Mouse (Mus musculus): ENCODE measurements around the gene Scn4a.

Gene Scn4a

DNA sequence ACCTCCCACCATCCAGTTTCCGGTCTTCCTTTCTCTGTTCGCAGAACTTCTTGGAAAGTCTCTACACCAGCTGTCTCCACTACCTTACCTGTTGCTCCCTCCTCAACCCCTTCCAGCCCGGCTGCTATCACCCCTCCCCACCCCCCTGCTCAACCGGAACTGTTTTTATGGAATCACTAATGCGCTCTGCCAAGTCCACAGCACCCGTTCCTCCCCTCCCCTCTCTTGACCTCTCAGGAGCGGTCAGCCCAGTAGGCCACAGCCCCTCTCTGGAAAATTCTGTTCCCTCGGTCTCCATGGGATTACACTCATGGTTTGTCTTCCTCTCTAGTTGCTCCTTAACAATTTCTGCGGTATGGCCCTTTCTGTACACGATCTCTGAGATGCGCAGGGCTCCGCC lies at the start of gene Scn4a:
Gene Scn4a, minus strand, starts transcription at position 101 of the 400 bp plus-strand sequence.
- in situ Hi-C loops (cut with MboI; ENCODE audit: unreplicated experiment in 2 of 2): no loop called here

DNA sequence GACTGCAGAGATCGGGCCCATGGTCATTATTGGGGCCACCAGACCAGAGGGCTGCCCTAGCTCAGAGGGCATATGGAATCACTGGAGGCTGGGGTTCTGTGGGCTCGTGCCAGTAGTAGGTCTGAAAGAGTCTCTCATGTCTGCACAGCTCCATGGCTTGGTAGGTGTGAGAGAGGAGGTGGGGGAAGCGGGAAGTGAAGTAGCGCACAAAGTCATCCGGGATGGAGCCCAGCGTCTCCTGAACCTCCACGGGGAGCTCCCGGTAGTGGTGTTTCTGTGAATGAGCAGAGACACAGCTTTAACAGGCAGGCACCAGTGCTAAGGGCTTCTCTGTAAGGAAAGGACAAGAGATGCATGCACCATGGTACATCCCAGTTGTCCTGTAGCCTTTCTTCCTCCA lies 45.4 kb upstream of the Scn4a start:
- in situ Hi-C loops (cut with MboI; ENCODE audit: unreplicated experiment in 2 of 2): loop anchor here (5.0 to 25.0 kb wide), 6 partner anchors 234 to 1061 kb away; partner anchors contain the start of genes Ace3 (in 1 of the 2), Gm10840 (in 1 of the 2) and Limd2 (in 1 of the 2)

DNA sequence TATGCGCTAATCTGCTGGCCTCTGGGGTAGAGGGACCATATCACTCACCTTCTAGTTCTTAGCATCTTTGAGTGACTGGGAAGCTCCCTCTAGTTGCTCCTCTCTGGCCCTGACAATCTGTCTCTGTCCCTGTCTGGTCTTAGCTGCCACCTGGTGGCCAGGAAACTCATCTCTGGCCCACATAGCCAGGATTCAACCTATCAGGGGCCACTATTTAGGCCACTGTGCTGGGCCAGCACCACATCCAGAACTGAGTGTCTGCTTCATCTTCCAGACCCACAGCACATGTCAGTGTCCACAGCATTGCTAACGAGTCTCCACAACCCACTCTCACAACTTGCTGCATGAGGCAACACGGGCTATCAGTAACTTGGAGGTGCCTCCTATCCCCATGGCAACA lies 44.6 kb upstream of the Scn4a start:
- in situ Hi-C loops (cut with MboI; ENCODE audit: unreplicated experiment in 2 of 2): loop anchor here (5.0 to 25.0 kb wide), 6 partner anchors 233 to 1060 kb away; partner anchors contain the start of genes Ace3 (in 1 of the 2), Gm10840 (in 1 of the 2) and Limd2 (in 1 of the 2)

DNA sequence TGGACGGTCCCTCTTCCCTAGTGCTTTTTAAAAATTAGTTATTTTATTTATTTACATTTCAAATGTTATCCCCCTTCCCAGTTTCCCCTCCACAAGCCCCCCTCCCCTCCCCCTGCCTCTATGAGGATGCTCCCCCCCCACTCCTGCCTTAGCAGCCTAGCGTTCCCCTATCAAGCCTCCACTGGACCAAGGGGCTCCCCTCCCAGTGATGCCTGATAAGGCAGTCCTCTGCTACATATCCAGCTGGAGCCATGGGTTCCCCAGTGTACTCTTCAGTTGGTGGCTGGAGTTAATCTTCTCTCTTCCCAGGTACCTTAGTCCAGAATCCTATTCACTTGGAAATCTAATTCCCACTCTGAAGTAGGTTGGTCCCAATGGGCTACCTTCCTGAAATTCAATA lies 41.0 kb upstream of the Scn4a start:
- in situ Hi-C loops (cut with MboI; ENCODE audit: unreplicated experiment in 2 of 2): loop anchor here (5.0 to 25.0 kb wide), 7 partner anchors 67 to 1057 kb away; partner anchors contain the start of genes Ace3 (in 1 of the 2), Gm10840 (in 1 of the 2) and Limd2 (in 1 of the 2)

DNA sequence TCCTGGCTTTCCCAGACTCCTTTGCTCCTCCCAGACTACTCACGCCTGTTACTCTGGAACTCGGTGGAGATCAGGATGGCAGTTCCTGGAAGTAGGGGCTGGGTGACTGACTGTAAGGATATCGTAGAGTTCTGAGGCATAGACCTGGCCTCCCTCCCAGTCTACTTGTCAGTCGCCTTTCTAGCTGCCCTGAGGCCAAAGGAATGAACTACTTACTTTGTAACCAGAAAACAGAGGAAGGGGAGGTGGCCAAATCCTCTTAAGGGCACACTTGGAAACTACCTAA lies 40.2 kb upstream of the Scn4a start:
- in situ Hi-C loops (cut with MboI; ENCODE audit: unreplicated experiment in 2 of 2): loop anchor here (5.0 to 25.0 kb wide), 7 partner anchors 66 to 1056 kb away; partner anchors contain the start of genes Ace3 (in 1 of the 2), Gm10840 (in 1 of the 2) and Limd2 (in 1 of the 2)

DNA sequence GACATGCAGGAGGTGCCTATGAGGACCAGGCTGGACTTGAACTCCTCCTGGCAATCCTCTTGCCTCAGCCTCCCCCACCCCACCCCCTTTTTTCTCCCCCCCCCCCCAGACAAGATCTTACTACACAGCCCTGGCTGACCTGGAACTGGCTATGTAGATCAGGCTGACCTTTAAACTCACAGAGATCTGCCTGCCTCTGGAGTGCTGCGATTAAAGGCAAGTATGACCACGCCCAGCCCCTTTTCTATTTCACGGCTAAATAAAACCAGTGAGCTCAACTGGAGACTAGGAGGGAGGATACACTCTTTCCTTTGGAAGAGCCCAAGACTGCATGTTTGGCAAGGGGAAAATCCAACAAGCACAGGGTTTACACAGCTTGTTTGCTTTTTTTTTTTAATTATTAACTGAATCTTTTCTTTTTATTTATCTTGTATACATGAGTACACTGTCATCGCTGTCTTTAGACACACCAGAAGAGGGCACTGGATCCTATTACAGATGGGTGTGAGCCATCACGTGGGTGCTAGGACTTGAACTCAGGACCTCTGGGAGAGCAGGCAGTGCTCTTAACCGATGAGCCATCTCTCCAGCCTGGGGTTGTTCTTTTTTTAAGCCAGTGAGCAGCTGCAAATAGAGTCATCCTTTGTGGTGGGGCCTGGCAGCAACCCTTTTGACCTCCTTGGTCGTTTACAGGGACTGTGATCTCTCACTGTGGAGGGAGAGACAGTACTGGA lies 39.7 kb upstream of the Scn4a start:
- in situ Hi-C loops (cut with MboI; ENCODE audit: unreplicated experiment in 2 of 2): loop anchor here (5.0 to 25.0 kb wide), 7 partner anchors 65 to 1055 kb away; partner anchors contain the start of genes Ace3 (in 1 of the 2), Gm10840 (in 1 of the 2) and Limd2 (in 1 of the 2)

DNA sequence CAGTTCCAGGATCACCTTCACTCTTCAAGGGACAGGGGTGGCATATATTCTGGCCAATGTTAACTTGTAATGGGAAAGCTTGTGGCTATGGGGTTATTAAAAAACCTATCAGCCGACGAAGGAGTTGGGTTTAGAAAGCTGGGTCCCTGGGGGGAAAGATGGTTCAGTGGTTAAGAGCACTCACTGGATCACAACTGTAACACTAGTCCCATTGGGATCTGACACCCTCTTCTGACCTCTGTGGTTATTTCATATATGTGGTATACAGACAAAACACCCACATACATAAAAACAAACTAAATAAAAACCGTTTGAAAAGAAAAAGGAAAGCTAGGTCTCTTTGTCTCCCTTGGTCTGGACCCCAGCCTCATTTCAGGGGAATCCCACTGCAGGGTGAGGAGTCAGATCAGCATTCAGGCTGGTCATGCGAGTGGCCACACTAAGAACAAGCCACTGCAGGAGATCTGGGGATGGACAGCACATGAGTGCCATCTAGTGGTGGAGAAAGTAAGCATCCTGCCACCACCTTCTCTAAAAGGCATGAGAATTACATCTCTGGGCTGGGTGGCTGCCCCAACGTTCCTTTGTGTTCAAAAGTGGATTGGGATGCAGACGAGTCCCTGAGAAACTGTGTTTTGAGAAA lies 38.6 kb upstream of the Scn4a start:
- in situ Hi-C loops (cut with MboI; ENCODE audit: unreplicated experiment in 2 of 2): loop anchor here (5.0 to 25.0 kb wide), 7 partner anchors 64 to 1054 kb away; partner anchors contain the start of genes Ace3 (in 1 of the 2), Gm10840 (in 1 of the 2) and Limd2 (in 1 of the 2)

DNA sequence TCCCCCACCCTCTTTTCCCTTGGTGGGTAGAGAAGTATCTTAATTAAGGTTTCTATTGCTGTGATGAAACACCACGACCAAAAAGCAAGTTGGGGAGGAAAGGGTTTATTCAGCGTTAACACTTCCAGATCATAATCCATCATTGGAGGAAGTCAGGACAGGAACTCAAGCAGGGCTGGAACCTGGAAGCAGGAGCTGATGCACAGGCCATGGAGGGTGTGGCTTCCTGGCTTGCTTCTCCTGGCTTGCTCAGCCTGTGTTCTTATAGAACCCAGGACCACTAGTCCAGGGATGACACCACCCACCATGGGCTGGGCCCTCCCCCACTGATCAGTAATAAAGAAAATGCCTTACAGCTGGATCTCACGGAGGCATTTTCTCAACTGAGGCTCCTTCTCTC lies 37.7 kb upstream of the Scn4a start:
- in situ Hi-C loops (cut with MboI; ENCODE audit: unreplicated experiment in 2 of 2): loop anchor here (5.0 to 25.0 kb wide), 7 partner anchors 63 to 1053 kb away; partner anchors contain the start of genes Ace3 (in 1 of the 2), Gm10840 (in 1 of the 2) and Limd2 (in 1 of the 2)

DNA sequence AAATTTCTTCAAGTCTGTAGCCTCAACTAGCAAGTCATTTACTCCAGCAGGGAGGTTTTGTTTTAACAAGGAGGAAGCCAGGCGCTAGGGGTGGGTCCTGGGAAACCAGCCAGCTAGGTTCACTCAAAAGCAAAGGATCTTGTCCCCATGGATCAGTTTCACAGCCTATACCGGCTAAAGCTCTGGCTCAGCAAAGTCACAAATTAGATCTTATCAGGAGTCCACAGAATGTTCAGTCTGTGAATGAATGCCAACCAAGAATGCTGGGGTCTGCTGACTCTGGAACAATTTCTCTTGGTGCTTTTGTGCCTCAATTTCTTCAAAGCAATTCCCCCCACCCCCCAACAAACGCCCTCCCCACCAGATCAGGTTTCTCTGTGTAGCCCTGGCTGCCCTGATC lies 36.5 kb upstream of the Scn4a start:
- in situ Hi-C loops (cut with MboI; ENCODE audit: unreplicated experiment in 2 of 2): loop anchor here (5.0 to 25.0 kb wide), 7 partner anchors 62 to 1052 kb away; partner anchors contain the start of genes Ace3 (in 1 of the 2), Gm10840 (in 1 of the 2) and Limd2 (in 1 of the 2)

DNA sequence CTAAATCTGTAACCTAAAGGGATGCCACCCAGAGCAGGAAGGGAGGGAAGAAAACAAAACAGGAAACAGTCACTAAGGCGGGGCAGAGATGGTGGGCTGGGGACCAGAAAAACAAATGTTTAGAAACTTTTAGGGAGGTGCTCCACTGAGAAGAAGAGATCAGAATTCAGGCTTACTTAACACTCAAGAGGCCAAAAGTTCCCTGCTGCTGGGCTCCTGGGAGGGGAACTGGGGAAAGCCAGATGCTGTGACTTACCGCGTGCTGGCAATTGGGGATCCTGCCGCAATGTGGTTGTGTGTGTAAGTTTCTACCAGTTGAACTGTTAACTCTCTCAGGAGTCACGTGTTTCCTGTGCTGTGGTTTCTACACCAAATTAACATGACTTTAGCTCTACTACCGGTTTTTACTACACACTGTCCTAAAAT lies 34.7 kb upstream of the Scn4a start, which contains the start of gene Icam2:
Gene Icam2, minus strand, starts transcription at position 285 of the 426 bp plus-strand sequence.
- in situ Hi-C loops (cut with MboI; ENCODE audit: unreplicated experiment in 2 of 2): loop anchor here in 1 of 2 experiments (25.0 kb wide), 1 partner anchor 1051 kb away; no protein-coding TSS in a partner anchor

DNA sequence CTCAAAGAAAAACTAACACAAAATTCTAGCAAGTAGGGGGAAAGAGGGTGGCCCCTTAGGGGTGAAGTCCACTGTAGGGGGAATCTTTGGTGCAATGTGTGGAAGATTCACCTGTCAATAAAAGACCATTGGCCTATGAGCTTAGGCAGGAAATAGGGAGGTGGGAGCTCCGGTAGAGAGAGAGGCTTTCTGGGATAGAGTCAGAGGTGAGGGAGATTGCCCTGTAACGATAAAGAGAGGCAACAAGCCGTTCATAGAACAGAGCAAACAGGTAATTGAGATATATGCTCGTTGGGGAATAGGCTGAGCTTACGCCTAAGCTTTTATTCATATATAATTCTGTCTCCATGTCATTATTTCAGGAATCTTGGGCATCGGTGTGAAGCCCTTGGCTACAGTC lies 33.9 kb upstream of the Scn4a start:
- in situ Hi-C loops (cut with MboI; ENCODE audit: unreplicated experiment in 2 of 2): loop anchor here in 1 of 2 experiments (25.0 kb wide), 1 partner anchor 1050 kb away; no protein-coding TSS in a partner anchor

DNA sequence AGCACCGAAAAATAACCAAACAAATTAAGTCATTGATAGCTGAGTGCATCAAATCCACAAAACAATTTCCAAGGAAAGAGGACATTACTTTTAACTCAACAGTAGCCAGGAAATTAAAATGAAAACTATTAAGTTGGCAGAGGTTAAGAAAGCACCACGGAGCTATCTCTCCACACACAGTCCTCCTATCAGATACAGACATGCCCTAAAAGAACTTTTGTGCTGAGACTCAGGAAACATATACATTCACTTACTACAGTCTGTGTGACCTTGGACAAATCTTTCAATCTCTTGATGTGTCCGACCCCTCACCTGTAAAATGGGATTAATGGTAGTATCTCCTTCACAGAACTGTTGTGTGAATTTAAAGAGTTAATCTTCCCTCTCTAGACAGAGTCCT lies 33.3 kb upstream of the Scn4a start:
- in situ Hi-C loops (cut with MboI; ENCODE audit: unreplicated experiment in 2 of 2): loop anchor here in 1 of 2 experiments (25.0 kb wide), 1 partner anchor 1049 kb away; no protein-coding TSS in a partner anchor

DNA sequence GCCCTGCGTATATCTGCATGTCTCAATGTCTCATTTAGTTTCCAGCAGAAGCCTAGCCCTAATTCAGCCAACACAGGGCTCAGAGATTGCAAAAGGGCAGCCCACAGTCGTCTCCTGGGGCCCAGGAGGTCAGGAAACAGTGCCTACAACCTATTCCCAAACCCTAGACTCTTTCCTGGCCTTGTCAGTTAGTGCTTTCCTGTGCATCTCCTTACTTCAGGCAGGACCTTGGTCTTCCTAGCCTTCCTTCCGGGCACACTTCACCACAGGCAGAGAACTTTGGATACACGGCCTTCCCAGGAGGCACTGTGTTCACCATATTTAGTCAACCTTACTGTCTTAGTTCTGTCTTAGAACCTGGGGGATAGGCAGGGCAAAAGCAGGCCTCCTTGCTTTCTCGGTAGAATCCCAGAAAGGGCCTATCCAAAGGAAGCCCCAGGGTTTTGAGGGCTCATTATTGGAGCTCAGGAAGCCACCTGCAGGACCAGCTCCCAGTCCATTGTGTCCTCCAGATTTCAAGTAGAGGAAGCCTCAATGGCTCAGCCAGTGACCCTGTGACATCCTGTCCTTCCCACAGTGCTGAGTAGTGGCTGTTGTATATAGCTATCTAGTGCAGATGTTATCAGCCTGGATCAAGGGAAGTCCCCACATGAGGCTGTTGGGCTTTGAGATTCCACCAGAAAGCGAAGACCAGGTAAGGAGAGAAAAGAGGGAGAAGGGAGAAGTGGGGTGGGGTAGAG lies 30.1 kb upstream of the Scn4a start:
- in situ Hi-C loops (cut with MboI; ENCODE audit: unreplicated experiment in 2 of 2): loop anchor here in 1 of 2 experiments (25.0 kb wide), 1 partner anchor 1046 kb away; no protein-coding TSS in a partner anchor

DNA sequence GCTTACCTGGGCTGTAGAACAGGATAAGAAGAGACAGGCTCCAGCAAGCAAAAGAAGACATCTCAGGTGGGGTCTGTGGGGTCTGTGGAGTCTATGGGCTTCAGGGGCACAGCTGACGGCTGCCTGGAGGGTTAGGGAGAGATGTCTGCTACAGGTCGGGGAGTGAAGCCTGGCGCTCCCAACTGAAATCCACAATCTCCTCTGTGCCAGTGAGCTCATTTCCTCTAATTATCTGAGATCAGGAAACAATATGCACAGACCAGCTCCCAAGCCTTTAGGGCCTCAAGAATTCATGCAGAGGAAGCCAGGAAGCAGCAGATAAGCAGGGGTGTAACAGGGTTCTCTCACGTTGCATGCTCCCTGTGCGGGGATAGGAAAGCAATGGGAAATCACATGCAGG lies 29.3 kb upstream of the Scn4a start:
- in situ Hi-C loops (cut with MboI; ENCODE audit: unreplicated experiment in 2 of 2): loop anchor here in 1 of 2 experiments (25.0 kb wide), 1 partner anchor 1045 kb away; no protein-coding TSS in a partner anchor

DNA sequence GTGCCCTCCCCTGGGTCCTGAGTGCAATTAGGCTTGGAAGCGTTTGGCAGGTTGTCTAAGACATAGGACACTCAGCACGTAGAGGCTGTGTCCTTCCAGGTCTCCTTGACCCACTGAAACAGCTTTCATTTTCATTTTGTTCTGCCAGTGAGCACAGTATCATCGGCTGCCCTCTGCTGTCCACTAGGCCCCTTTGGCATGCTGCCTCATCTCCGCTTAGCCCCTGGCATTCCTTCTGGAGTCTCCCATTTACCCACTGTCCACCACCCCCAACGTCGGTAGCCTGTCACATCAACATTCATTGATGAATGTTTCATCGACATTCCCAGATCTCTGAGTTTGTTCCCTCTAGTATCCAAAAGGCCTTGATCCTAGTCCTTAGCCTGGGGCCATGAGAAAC lies 28.8 kb upstream of the Scn4a start:
- in situ Hi-C loops (cut with MboI; ENCODE audit: unreplicated experiment in 2 of 2): loop anchor here in 1 of 2 experiments (25.0 kb wide), 1 partner anchor 1045 kb away; no protein-coding TSS in a partner anchor

DNA sequence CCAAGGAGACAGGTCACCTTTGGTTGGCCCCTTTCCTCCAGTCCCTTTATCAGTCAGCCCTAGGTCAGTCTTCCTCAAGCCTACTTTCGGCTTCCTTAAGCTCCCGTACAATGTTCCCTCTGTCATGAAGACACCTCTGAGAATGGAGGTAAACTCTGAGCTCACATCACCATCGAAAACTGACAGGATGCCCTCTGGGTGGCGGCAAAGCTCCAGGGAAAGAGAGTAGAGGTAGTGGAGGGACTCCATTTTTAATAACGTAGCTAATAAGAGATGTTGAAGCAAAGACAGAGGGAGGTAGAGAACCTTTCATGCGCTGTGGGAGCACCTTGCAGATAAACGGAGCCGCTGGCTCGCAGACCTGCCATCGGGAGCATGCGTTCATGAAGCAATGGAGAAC lies 27.9 kb upstream of the Scn4a start:
- in situ Hi-C loops (cut with MboI; ENCODE audit: unreplicated experiment in 2 of 2): loop anchor here in 1 of 2 experiments (25.0 kb wide), 1 partner anchor 1044 kb away; no protein-coding TSS in a partner anchor

DNA sequence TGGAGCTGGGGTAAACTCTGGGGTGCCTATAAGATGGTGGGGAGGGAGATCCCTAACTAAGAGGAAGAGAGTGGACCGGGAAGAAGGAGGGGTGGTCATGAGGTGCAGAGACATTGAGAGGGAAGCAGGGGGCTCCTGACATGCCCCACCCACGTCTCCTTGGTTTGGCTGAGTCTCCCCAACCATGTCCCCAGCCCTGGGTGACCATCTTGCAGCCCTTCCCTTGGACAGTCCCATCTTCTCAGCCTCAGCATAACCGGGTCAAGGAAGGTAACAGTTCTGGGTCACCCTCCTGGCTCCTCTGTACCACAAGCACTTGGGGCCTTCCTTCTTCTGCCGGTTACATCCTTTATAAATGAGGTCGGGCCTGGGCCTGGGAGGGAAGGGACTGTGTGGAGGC lies 21.9 kb upstream of the Scn4a start:
- in situ Hi-C loops (cut with MboI; ENCODE audit: unreplicated experiment in 2 of 2): loop anchor here in 1 of 2 experiments (25.0 kb wide), 1 partner anchor 1038 kb away; no protein-coding TSS in a partner anchor

DNA sequence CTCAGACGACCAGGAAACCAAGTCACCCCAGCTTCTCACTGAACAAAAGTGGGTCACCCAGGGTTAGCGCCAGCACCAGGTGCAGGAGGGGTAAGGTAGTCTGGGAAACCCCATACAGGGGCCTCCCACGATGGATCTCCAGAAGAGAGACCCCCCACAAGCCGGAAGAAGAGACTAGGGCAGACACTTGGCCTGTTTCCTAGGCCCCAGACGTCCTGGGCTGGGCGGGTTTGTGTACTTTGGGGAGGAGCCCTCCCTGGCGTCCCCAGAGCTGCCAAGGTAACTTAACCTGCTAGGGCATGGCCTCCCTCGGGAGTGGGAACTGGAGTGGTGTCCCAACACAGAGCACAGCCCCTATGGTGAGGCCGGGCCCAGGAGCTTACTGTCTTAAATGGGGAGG lies 21.5 kb upstream of the Scn4a start:
- in situ Hi-C loops (cut with MboI; ENCODE audit: unreplicated experiment in 2 of 2): no loop called here

DNA sequence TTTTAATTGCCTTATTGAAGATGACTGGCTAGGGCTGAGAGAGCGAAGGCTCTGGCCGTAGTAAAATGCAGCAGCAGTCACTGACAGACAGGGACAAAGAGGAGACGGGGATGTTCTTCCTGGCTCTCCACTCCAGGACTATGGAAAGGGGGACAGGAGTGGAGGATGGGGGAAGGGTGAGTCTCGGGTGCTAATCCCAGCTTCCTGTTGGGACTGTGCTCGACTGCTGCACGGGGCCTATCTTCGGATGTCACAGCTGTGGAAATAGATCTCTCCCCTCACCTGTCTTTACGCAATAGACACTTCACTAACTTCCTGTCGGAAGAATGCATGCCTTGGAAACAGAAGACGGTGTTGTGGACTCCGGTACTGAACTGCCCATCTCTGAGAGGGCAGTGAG lies 20.9 kb upstream of the Scn4a start:
- in situ Hi-C loops (cut with MboI; ENCODE audit: unreplicated experiment in 2 of 2): no loop called here

DNA sequence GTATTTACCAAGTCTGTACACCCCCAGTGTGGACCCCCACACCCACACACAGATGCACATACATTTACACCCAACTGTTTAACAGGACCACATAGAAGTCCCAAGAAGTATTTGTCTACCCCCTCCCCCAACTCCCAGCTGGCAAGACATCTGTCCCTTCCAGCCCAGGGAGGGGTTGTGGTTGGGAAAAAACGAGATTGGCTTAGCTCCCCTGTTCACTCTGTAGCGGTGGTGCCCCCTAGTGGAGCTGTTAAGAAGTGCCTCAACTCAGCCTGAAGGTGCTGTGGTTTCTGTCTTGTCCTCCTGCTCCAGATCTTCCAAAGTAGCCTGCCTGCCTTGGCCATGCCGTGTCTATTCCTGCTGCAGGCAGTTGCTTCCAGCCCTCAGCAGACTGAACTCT lies 13.2 kb upstream of the Scn4a start:
- in situ Hi-C loops (cut with MboI; ENCODE audit: unreplicated experiment in 2 of 2): loop anchor here in 1 of 2 experiments (5.0 kb wide), 1 partner anchor 34 kb away; no protein-coding TSS in a partner anchor
